In the genomic region with DNA sequence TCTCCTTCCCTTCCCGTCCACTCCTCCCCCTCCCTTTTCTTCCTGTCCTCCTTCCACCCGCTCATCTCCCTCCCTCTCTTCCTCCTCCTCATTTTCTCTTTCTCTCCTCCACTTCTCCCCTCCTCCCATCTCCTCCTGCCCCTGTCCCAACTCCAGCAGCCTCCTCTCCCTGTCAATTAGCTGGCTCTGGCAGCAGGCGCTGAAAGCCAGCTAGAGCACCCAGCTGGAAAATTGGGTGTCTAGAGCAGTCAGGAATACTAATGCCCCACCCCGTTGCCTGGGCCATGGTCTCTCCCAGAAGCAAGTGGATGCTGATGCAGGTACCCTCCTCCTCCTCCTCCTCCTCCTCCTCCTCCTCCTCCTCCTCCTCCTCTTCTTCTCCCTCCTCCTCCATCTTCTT, we compare ENCODE assay signal across 27 mouse cellular contexts. TPM values are rescaled to one million over a fixed set of nuclear protein-coding genes. Genes with fewer than 3 reads are reported as not detected.
DNase-seq lines count a peak whose midpoint lies in the region; ATAC-seq lines count a peak whose summit lies in the region.
"Had no signal": no experiment of that assay in that cellular context is flagged by ENCODE, and none has a peak within 500 bp of the region (broad histone marks: within the 10 kb centered on the region; RNA-seq: fewer than 3 reads in every experiment).

No protein-coding gene starts in this region.

- 12% methylated on average over 4 of the region's 4 CpGs for WGBS in forebrain, embryonic 16.5 days
- 28% methylated on average over 4 of the region's 4 CpGs for WGBS in forebrain, embryonic 12.5 days
- WGBS in hindbrain, embryonic 13.5 days: 40% methylated on average over 4 of the region's 4 CpGs
- 43% methylated on average over 4 of the region's 4 CpGs for WGBS in hindbrain, embryonic 11.5 days
- 42% methylated on average over 4 of the region's 4 CpGs for WGBS in neural tube, embryonic 13.5 days
- WGBS in neural tube, embryonic 15.5 days: 30% methylated on average over 4 of the region's 4 CpGs

- no peaks in the 10 kb centered on the region for H3K9me3 ChIP-seq in forebrain, embryonic 16.5 days (ENCODE audit: control insufficient read depth, low read length)
- no peaks in the 10 kb centered on the region for H3K9me3 ChIP-seq in forebrain, embryonic 12.5 days
- no peaks in the 10 kb centered on the region for H3K9me3 ChIP-seq in hindbrain, embryonic 13.5 days
- H3K9me3 ChIP-seq in hindbrain, embryonic 11.5 days (ENCODE audit: control insufficient read depth, low read length): no peaks in the 10 kb centered on the region
- H3K9me3 ChIP-seq in neural tube, embryonic 13.5 days: no peaks in the 10 kb centered on the region
- no peaks in the 10 kb centered on the region for H3K9me3 ChIP-seq in neural tube, embryonic 15.5 days (replicated peaks)
- H3K9me3 ChIP-seq: heart, embryonic 12.5 days; limb, embryonic 12.5 days; liver, embryonic 15.5 days; midbrain, embryonic 12.5 days had no signal

- no peak for DNase-seq in hindbrain, embryonic 11.5 days (ENCODE audit: low spot score)
- DNase-seq: adrenal gland, postnatal 14 days; cerebellum, adult 11-12 months; cerebellum, adult 9-11 months; gastrocnemius, adult 2 months; heart, adult 2 months; heart, postnatal 4 days; kidney, adult 11 months; kidney, postnatal 14 days; layer of hippocampus, adult 9-11 months; lung, embryonic 14.5 days; lung, postnatal 14 days; right cerebral cortex, postnatal 25 days; thymus, postnatal 14 days had no signal

- no peak overlapping the region for H3K4me3 ChIP-seq in forebrain, embryonic 16.5 days (replicated peaks; ENCODE audit: low read length)
- no peak overlapping the region for H3K4me3 ChIP-seq in forebrain, embryonic 12.5 days (replicated peaks)
- no peak overlapping the region for H3K4me3 ChIP-seq in hindbrain, embryonic 13.5 days
- H3K4me3 ChIP-seq in hindbrain, embryonic 11.5 days (ENCODE audit: low read depth, low read length): no peak overlapping the region
- no peak overlapping the region for H3K4me3 ChIP-seq in neural tube, embryonic 13.5 days
- no peak overlapping the region for H3K4me3 ChIP-seq in neural tube, embryonic 15.5 days (replicated peaks)
- H3K4me3 ChIP-seq: erythroblast, embryonic 14.5 days; gastrocnemius, adult 2 months; heart, adult 2 months; heart, embryonic 12.5 days; limb, embryonic 12.5 days; liver, embryonic 15.5 days; midbrain, embryonic 12.5 days had no signal

- H3K36me3 ChIP-seq in forebrain, embryonic 16.5 days (ENCODE audit: control insufficient read depth, insufficient read depth): no peaks in the 10 kb centered on the region
- no peaks in the 10 kb centered on the region for H3K36me3 ChIP-seq in forebrain, embryonic 12.5 days (replicated peaks)
- no peaks in the 10 kb centered on the region for H3K36me3 ChIP-seq in hindbrain, embryonic 13.5 days
- no peaks in the 10 kb centered on the region for H3K36me3 ChIP-seq in hindbrain, embryonic 11.5 days (ENCODE audit: control insufficient read depth, insufficient read depth, low read length)
- no peaks in the 10 kb centered on the region for H3K36me3 ChIP-seq in neural tube, embryonic 13.5 days
- H3K36me3 ChIP-seq in neural tube, embryonic 15.5 days: no peaks in the 10 kb centered on the region
- H3K36me3 ChIP-seq: heart, embryonic 12.5 days; limb, embryonic 12.5 days; liver, embryonic 15.5 days; midbrain, embryonic 12.5 days had no signal

- H3K27ac ChIP-seq in forebrain, embryonic 16.5 days (ENCODE audit: low read length): no peak overlapping the region
- H3K27ac ChIP-seq in forebrain, embryonic 12.5 days: no peak overlapping the region
- H3K27ac ChIP-seq in hindbrain, embryonic 13.5 days: peak overlapping the region; percentile 30; the same call in 1 of the 2 replicates
- no peak overlapping the region for H3K27ac ChIP-seq in hindbrain, embryonic 11.5 days (ENCODE audit: low read depth, low read length)
- H3K27ac ChIP-seq in neural tube, embryonic 13.5 days (replicated peaks): no peak overlapping the region
- no peak overlapping the region for H3K27ac ChIP-seq in neural tube, embryonic 15.5 days (replicated peaks)
- H3K27ac ChIP-seq: gastrocnemius, adult 2 months; heart, adult 2 months; limb, embryonic 12.5 days; liver, embryonic 15.5 days; midbrain, embryonic 12.5 days had no signal

- 0 out of 2 replicates have a peak, but pooled peaks have one; percentile 54 for ATAC-seq in forebrain, embryonic 16.5 days
- no peak for ATAC-seq in forebrain, embryonic 12.5 days (ENCODE audit: low FRiP score)
- no peak for ATAC-seq in hindbrain, embryonic 13.5 days (ENCODE audit: low FRiP score)
- ATAC-seq in hindbrain, embryonic 11.5 days (ENCODE audit: low FRiP score): no peak
- 0 out of 2 replicates have a peak, but pooled peaks have one; percentile 42 for ATAC-seq in neural tube, embryonic 13.5 days (ENCODE audit: low read depth)
- no peak for ATAC-seq in neural tube, embryonic 15.5 days (ENCODE audit: low FRiP score)
- ATAC-seq in megakaryocyte-erythroid progenitor cell, adult 5-6 weeks (replicated peaks; ENCODE audit: low FRiP score, low TSS enrichment, poor library complexity, severe bottlenecking): no peak
- ATAC-seq: CD4-positive, CD25-positive, alpha-beta regulatory T cell, adult 4 months; inflammation-experienced regulatory T-cells, adult 6 months had no signal

- peaks cover 14% of the 10 kb centered on the region for H3K4me1 ChIP-seq in forebrain, embryonic 16.5 days (replicated peaks; ENCODE audit: control insufficient read depth, insufficient read depth, low read length)
- H3K4me1 ChIP-seq in forebrain, embryonic 12.5 days: peaks cover 4% of the 10 kb centered on the region; the same call in 1 of the 2 replicates
- peaks cover 6% of the 10 kb centered on the region; the same call in 1 of the 2 replicates for H3K4me1 ChIP-seq in hindbrain, embryonic 13.5 days (replicated peaks)
- no peaks in the 10 kb centered on the region for H3K4me1 ChIP-seq in hindbrain, embryonic 11.5 days (replicated peaks; ENCODE audit: control insufficient read depth, insufficient read depth, low read length)
- H3K4me1 ChIP-seq in neural tube, embryonic 13.5 days (replicated peaks): no peaks in the 10 kb centered on the region
- peaks cover 4% of the 10 kb centered on the region; the same call in 1 of the 2 replicates for H3K4me1 ChIP-seq in neural tube, embryonic 15.5 days
- H3K4me1 ChIP-seq: limb, embryonic 12.5 days; liver, embryonic 15.5 days had no signal

- H3K9ac ChIP-seq in forebrain, embryonic 16.5 days (replicated peaks; ENCODE audit: low read depth, low read length): no peak overlapping the region
- no peak overlapping the region for H3K9ac ChIP-seq in forebrain, embryonic 12.5 days
- H3K9ac ChIP-seq in hindbrain, embryonic 13.5 days: no peak overlapping the region
- no peak overlapping the region for H3K9ac ChIP-seq in hindbrain, embryonic 11.5 days (ENCODE audit: low read depth, low read length)
- no peak overlapping the region for H3K9ac ChIP-seq in neural tube, embryonic 13.5 days
- no peak overlapping the region for H3K9ac ChIP-seq in neural tube, embryonic 15.5 days (replicated peaks)
- H3K9ac ChIP-seq: heart, embryonic 12.5 days; limb, embryonic 12.5 days; liver, embryonic 15.5 days; lung, embryonic 14.5 days; midbrain, embryonic 12.5 days had no signal

- H3K4me2 ChIP-seq in forebrain, embryonic 16.5 days (ENCODE audit: low read length): no peak overlapping the region
- no peak overlapping the region for H3K4me2 ChIP-seq in forebrain, embryonic 12.5 days
- H3K4me2 ChIP-seq in hindbrain, embryonic 13.5 days: no peak overlapping the region
- H3K4me2 ChIP-seq in hindbrain, embryonic 11.5 days (replicated peaks; ENCODE audit: low read depth, low read length): no peak overlapping the region
- no peak overlapping the region for H3K4me2 ChIP-seq in neural tube, embryonic 13.5 days
- no peak overlapping the region for H3K4me2 ChIP-seq in neural tube, embryonic 15.5 days
- H3K4me2 ChIP-seq: heart, embryonic 12.5 days; limb, embryonic 12.5 days; liver, embryonic 15.5 days; lung, embryonic 14.5 days; midbrain, embryonic 12.5 days had no signal

- H3K27me3 ChIP-seq in forebrain, embryonic 16.5 days (replicated peaks; ENCODE audit: control insufficient read depth, insufficient read depth, low read length): no peaks in the 10 kb centered on the region
- no peaks in the 10 kb centered on the region for H3K27me3 ChIP-seq in forebrain, embryonic 12.5 days
- no peaks in the 10 kb centered on the region for H3K27me3 ChIP-seq in hindbrain, embryonic 13.5 days
- no peaks in the 10 kb centered on the region for H3K27me3 ChIP-seq in hindbrain, embryonic 11.5 days (ENCODE audit: control insufficient read depth, insufficient read depth, low read length)
- no peaks in the 10 kb centered on the region for H3K27me3 ChIP-seq in neural tube, embryonic 13.5 days
- H3K27me3 ChIP-seq in neural tube, embryonic 15.5 days (replicated peaks): no peaks in the 10 kb centered on the region
- H3K27me3 ChIP-seq: liver, embryonic 15.5 days had no signal

RNA-seq across cellular contexts. Expression of a gene that starts 54.3 kb away (rescaled TPM):
- 4.5 and 5.5 TPM in 2 replicates for polyA plus RNA-seq in forebrain, embryonic 16.5 days (2015; fragmentation: Nextera tagmentation; extraction: Ambion mirVana)
- 3.5 and 4.5 TPM in 2 replicates for polyA plus RNA-seq in forebrain, embryonic 12.5 days (2016; fragmentation: Nextera tagmentation; extraction: Ambion mirVana)
- polyA plus RNA-seq in hindbrain, embryonic 13.5 days (2015; fragmentation: Nextera tagmentation; extraction: Ambion mirVana): 6.8 and 7.7 TPM in 2 replicates
- polyA plus RNA-seq in hindbrain, embryonic 11.5 days (2014; fragmentation: Nextera tagmentation; extraction: Ambion mirVana): 2.1 and 4.4 TPM in 2 replicates
- polyA plus RNA-seq in neural tube, embryonic 13.5 days (2015; fragmentation: Nextera tagmentation; extraction: Ambion mirVana): 7.3 and 7.7 TPM in 2 replicates
- polyA plus RNA-seq in neural tube, embryonic 15.5 days (2015; fragmentation: Nextera tagmentation; extraction: Ambion mirVana): 7.3 and 13.2 TPM in 2 replicates
- 7.0 and 18.8 TPM in 2 replicates for total RNA-seq in megakaryocyte-erythroid progenitor cell, adult 5-6 weeks (2014; fragmentation: Nextera tagmentation)
- total RNA-seq in megakaryocyte-erythroid progenitor cell, adult 5-6 weeks (2017): 12.9 and 13.1 TPM in 2 replicates

Comparison
In these comparisons a context has a peak if more than half of its experiments do, and no peak if none do; other contexts are left out.
1. ATAC-seq: peak in forebrain, embryonic 16.5 days (single experiment) and neural tube, embryonic 13.5 days (single experiment); none in forebrain, embryonic 12.5 days (single experiment), hindbrain, embryonic 13.5 days (single experiment), hindbrain, embryonic 11.5 days (single experiment), neural tube, embryonic 15.5 days (single experiment) and megakaryocyte-erythroid progenitor cell, adult 5-6 weeks (single experiment).